Mouse (Mus musculus): ENCODE measurements around the gene Arhgap15. TPM values are rescaled to one million over a fixed set of nuclear protein-coding genes. Genes with fewer than 3 reads are reported as not detected.

Arhgap15 gene
- total and polyA plus RNA-seq, 2 experiments from 2014 or later = 1.2 to 2.0 TPM

DNA sequence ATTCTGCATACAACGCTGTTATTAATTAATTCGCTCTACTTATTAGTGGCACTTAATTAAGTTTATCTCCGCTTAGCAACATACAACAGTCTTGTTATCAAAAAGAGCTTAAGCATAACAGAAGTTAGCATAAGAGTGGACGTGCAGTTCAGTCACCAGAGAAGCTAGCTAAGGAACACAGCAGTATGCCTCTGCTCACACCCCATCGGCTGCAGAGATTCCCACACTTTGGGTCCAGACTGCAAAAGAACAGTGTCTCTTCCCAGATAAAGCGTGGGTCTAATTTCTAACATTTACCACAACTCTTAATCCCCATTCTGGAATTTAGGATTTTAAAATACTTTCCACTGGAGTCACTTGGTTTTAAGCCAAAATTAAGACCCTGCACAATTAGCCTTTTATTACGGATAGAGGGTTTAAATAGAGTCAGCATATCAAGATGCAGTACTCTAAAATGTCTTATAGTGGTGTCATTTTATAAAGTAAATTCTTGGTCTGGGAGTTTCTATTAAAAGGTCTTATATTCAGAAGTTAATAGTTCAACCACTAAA is 400.0 kb downstream of the Arhgap15 start:
- no peaks in the 10 kb centered on the region for H3K36me3 ChIP-seq (ENCODE audit: insufficient read depth)
- no peak overlapping the region for H3K9ac ChIP-seq
- DNase-seq (no peak), ATAC-seq (no peak)
- H3K4me2 ChIP-seq (ENCODE audit: low read depth) = no peak overlapping the region
- no peaks in the 10 kb centered on the region for H3K4me1 ChIP-seq (ENCODE audit: insufficient read depth)
- 46% methylated on average over 7 of the region's 7 CpGs for WGBS
- H3K9me3 ChIP-seq (ENCODE audit: low read length) = no peaks in the 10 kb centered on the region
- H3K27ac ChIP-seq (ENCODE audit: low read depth, low read length) = no peak overlapping the region
- H3K27me3 ChIP-seq (ENCODE audit: insufficient read depth, low read length) = no peaks in the 10 kb centered on the region
- TF ChIP-seq CTCF (IDR thresholded peaks at IDR 0.05; ENCODE audit: low read depth) = no peak
- H3K4me3 ChIP-seq (ENCODE audit: low read depth, low read length) = no peak overlapping the region

DNA sequence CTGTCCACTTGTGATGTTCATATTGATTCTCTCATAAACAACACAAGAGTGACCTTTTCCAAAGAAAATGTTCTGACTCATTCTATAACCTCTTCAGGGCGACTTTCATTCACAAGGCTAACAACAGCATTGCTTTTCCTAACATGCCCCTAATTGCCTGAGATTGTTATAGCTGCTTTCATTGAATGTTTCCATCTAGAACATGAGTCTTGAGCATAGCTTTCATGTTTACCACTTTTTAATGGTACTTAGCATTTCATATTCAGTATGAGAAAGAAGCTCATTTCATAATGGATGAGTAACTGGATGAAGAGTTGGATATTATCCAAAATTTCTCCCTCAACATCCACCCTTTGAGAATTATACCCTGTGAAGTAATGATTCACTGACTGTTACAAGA is 403.7 kb downstream of the Arhgap15 start:
- no peak overlapping the region for H3K4me2 ChIP-seq (ENCODE audit: low read depth)
- no peak for ATAC-seq
- H3K4me1 ChIP-seq (ENCODE audit: insufficient read depth) = no peaks in the 10 kb centered on the region
- no peak overlapping the region for H3K4me3 ChIP-seq (ENCODE audit: low read depth, low read length)
- no peaks in the 10 kb centered on the region for H3K27me3 ChIP-seq (ENCODE audit: insufficient read depth, low read length)
- H3K9me3 ChIP-seq (ENCODE audit: low read length) = no peaks in the 10 kb centered on the region
- no peaks in the 10 kb centered on the region for H3K36me3 ChIP-seq (ENCODE audit: insufficient read depth)
- no peak for TF ChIP-seq CTCF (IDR thresholded peaks at IDR 0.05; ENCODE audit: low read depth)
- WGBS = 78% methylated on average over 1 of the region's 1 CpGs
- no peak overlapping the region for H3K9ac ChIP-seq
- no peak overlapping the region for H3K27ac ChIP-seq (ENCODE audit: low read depth, low read length)
- no peak for DNase-seq

DNA sequence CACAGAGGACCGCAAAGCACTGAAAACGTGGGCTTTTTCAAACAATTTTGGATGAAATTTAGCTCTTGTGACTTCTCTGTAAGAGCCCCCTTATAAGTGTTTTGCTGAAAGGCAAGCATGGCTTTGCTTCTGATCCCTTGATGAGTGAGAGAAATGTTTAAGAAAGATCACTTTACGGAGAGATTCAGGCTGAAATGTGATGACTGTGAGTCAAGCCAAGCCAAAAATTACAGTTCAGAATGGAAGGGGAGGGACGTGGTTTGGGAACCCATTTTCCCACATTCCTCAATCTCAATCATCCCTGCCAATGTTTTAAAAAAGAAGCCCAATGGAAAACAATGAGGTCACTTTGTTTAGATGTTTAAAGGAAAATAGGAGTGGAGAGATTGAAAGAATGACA is 411.7 kb downstream of the Arhgap15 start:
- ATAC-seq (no peak), DNase-seq (no peak)
- Histone ChIP-seq H3K9ac (no peak overlapping the region), H3K4me2 (ENCODE audit: low read depth) (no peak overlapping the region), H3K4me3 (ENCODE audit: low read depth, low read length) (no peak overlapping the region), H3K27me3 (ENCODE audit: insufficient read depth, low read length) (no peaks in the 10 kb centered on the region), H3K36me3 (ENCODE audit: insufficient read depth) (no peaks in the 10 kb centered on the region), H3K27ac (ENCODE audit: low read depth, low read length) (no peak overlapping the region), H3K4me1 (ENCODE audit: insufficient read depth) (no peaks in the 10 kb centered on the region), H3K9me3 (ENCODE audit: low read length) (no peaks in the 10 kb centered on the region)
- TF ChIP-seq CTCF (IDR thresholded peaks at IDR 0.05; ENCODE audit: low read depth) = no peak
- WGBS = 56% methylated on average over 4 of the region's 4 CpGs

DNA sequence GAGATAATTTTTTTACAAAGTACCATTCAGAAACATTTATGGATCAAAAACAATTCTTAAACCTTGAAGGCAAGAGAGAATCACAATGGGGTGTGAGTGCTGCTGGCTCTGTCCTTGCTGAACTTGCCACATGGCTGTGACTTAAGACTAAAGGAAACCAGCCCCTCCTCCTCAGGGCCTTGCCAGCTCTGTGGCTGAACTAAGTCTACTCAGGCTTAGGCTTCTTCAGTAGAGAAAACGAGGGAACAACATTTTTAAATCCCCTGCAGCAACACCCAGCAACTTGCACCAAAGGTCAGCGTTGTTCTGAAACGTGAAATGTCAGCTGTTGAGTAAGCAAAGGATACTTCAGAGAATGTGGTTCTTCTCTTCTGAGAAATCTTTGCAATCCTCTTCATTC is 417.2 kb downstream of the Arhgap15 start:
- H3K4me3 ChIP-seq (ENCODE audit: low read depth, low read length) = no peak overlapping the region
- H3K36me3 ChIP-seq (ENCODE audit: insufficient read depth) = no peaks in the 10 kb centered on the region
- no peak overlapping the region for H3K27ac ChIP-seq (ENCODE audit: low read depth, low read length)
- H3K27me3 ChIP-seq (ENCODE audit: insufficient read depth, low read length) = no peaks in the 10 kb centered on the region
- no peak for TF ChIP-seq CTCF (IDR thresholded peaks at IDR 0.05; ENCODE audit: low read depth)
- H3K9me3 ChIP-seq (ENCODE audit: low read length) = no peaks in the 10 kb centered on the region
- no peak overlapping the region for H3K4me2 ChIP-seq (ENCODE audit: low read depth)
- H3K9ac ChIP-seq = no peak overlapping the region
- H3K4me1 ChIP-seq (ENCODE audit: insufficient read depth) = no peaks in the 10 kb centered on the region
- no peak for DNase-seq
- ATAC-seq = no peak
- WGBS = 57% methylated on average over 3 of the region's 3 CpGs

DNA sequence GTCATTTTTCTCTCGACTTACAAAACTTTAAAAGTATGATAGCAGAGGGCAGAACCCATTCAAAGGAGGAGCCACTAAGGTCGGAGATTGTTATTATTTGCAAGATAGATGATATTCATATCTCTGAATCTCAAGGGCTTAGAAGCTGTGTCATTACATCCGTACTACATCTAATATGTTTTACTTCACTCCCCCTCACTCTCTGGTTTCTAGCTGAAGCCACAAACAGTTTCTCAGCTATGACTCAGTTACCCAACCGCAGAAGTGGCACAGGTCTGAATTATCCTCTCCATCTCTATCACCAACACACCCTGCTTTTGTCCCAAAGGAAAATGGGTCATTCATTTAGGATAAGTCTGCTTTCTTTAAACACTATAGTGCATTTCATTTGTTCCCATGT is 418.1 kb downstream of the Arhgap15 start:
- Histone ChIP-seq H3K27me3 (ENCODE audit: insufficient read depth, low read length) (no peaks in the 10 kb centered on the region), H3K4me2 (ENCODE audit: low read depth) (no peak overlapping the region), H3K9ac (no peak overlapping the region), H3K27ac (ENCODE audit: low read depth, low read length) (no peak overlapping the region), H3K4me3 (ENCODE audit: low read depth, low read length) (no peak overlapping the region), H3K36me3 (ENCODE audit: insufficient read depth) (no peaks in the 10 kb centered on the region), H3K9me3 (ENCODE audit: low read length) (no peaks in the 10 kb centered on the region), H3K4me1 (ENCODE audit: insufficient read depth) (no peaks in the 10 kb centered on the region)
- TF ChIP-seq CTCF (IDR thresholded peaks at IDR 0.05; ENCODE audit: low read depth) = no peak
- 90% methylated on average over 4 of the region's 4 CpGs for WGBS
- DNase-seq (no peak), ATAC-seq (no peak)

DNA sequence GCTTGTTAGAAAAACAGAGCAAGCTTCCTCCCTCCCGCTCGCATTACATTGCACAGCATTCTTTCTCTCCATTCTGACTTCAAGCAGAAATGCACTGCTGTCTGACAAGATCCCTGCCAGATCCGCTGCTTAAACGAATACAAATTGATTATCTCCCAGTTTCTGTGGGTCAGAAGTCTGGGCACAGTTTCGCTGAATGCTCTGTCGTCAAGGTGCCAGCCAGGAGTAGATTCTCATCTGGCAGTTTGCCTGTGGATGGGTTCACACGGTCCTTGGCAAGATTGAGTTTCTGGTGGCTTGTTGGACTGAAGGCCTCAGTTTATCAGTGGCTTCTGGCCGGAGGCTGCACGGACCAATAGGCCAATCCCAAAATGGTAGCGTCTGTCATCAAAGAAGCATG is 435.9 kb downstream of the Arhgap15 start:
- Histone ChIP-seq H3K27me3 (ENCODE audit: insufficient read depth, low read length) (no peaks in the 10 kb centered on the region), H3K4me2 (ENCODE audit: low read depth) (no peak overlapping the region), H3K9ac (no peak overlapping the region), H3K4me3 (ENCODE audit: low read depth, low read length) (no peak overlapping the region), H3K9me3 (ENCODE audit: low read length) (no peaks in the 10 kb centered on the region), H3K36me3 (ENCODE audit: insufficient read depth) (no peaks in the 10 kb centered on the region), H3K4me1 (ENCODE audit: insufficient read depth) (no peaks in the 10 kb centered on the region), H3K27ac (ENCODE audit: low read depth, low read length) (no peak overlapping the region)
- 70% methylated on average over 10 of the region's 10 CpGs for WGBS
- ATAC-seq (no peak), DNase-seq (no peak)
- no peak for TF ChIP-seq CTCF (IDR thresholded peaks at IDR 0.05; ENCODE audit: low read depth)

- no peak overlapping the region for H3K4me3 ChIP-seq (ENCODE audit: low read depth, low read length)
- 69% methylated on average over 9 of the region's 9 CpGs for WGBS
- H3K9ac ChIP-seq = no peak overlapping the region
- no peaks in the 10 kb centered on the region for H3K36me3 ChIP-seq (ENCODE audit: insufficient read depth)
- peak; percentile 36; the same call in 1 of the 2 replicates for ATAC-seq
- H3K9me3 ChIP-seq (ENCODE audit: low read length) = no peaks in the 10 kb centered on the region
- no peak for DNase-seq
- no peak overlapping the region for H3K27ac ChIP-seq (ENCODE audit: low read depth, low read length)
- no peak overlapping the region for H3K4me2 ChIP-seq (ENCODE audit: low read depth)
- H3K4me1 ChIP-seq (ENCODE audit: insufficient read depth) = no peaks in the 10 kb centered on the region
- H3K27me3 ChIP-seq (ENCODE audit: insufficient read depth, low read length) = no peaks in the 10 kb centered on the region
- peak; percentile 27 for TF ChIP-seq CTCF (IDR thresholded peaks at IDR 0.05; ENCODE audit: low read depth)
Measured at GRCm38 (mm10) chr2:44190749-44191148, 442.1 kb downstream of the Arhgap15 start.

All from forebrain, postnatal 0 days (tissue).